Mouse (Mus musculus): Measurements from ENCODE around the gene Ptprm. TPM values are rescaled to one million over a fixed set of nuclear protein-coding genes. Genes with fewer than 3 reads are reported as not detected.

Ptprm gene
- polyA plus RNA-seq, 1 experiment from 2014 or later = 10.6 TPM

GRCm38 (mm10) chr17:67301367-67301766 lies 52.9 kb downstream of the Ptprm start:
- H3K9me3 ChIP-seq = no peaks in the 10 kb centered on the region
- no peaks in the 10 kb centered on the region for H3K36me3 ChIP-seq (replicated peaks)
- peaks cover 18% of the 10 kb centered on the region for H3K4me1 ChIP-seq
- no peak overlapping the region for H3K27ac ChIP-seq (replicated peaks)
- WGBS = 93% methylated on average over 4 of the region's 4 CpGs
- no peaks in the 10 kb centered on the region for H3K27me3 ChIP-seq (replicated peaks; ENCODE audit: low read depth, poor library complexity, severe bottlenecking)
- H3K4me3 ChIP-seq = no peak overlapping the region
- DNase-seq (ENCODE audit: low spot score) = no peak

- H3K36me3 ChIP-seq (replicated peaks) = no peaks in the 10 kb centered on the region
- peak; percentile 7 for DNase-seq (ENCODE audit: low spot score)
- 78% methylated on average over 9 of the region's 9 CpGs for WGBS
- no peak overlapping the region for H3K4me3 ChIP-seq
- no peak overlapping the region for H3K27ac ChIP-seq (replicated peaks)
- no peaks in the 10 kb centered on the region for H3K27me3 ChIP-seq (replicated peaks; ENCODE audit: low read depth, poor library complexity, severe bottlenecking)
- H3K4me1 ChIP-seq = peaks cover 11% of the 10 kb centered on the region; the same call in 1 of the 2 replicates
- no peaks in the 10 kb centered on the region for H3K9me3 ChIP-seq
Measured at GRCm38 (mm10) chr17:67298269-67298798, 55.9 kb downstream of the Ptprm start.

- no peak overlapping the region for H3K27ac ChIP-seq (replicated peaks)
- no peaks in the 10 kb centered on the region for H3K36me3 ChIP-seq (replicated peaks)
- DNase-seq (ENCODE audit: low spot score) = peak; percentile 7
- 86% methylated on average over 13 of the region's 13 CpGs for WGBS
- H3K27me3 ChIP-seq (replicated peaks; ENCODE audit: low read depth, poor library complexity, severe bottlenecking) = no peaks in the 10 kb centered on the region
- no peaks in the 10 kb centered on the region for H3K9me3 ChIP-seq
- peaks cover 10% of the 10 kb centered on the region; the same call in 1 of the 2 replicates for H3K4me1 ChIP-seq
- H3K4me3 ChIP-seq = no peak overlapping the region
Measured at GRCm38 (mm10) chr17:67296604-67297595, 57.4 kb downstream of the Ptprm start.

- H3K36me3 ChIP-seq (replicated peaks) = no peaks in the 10 kb centered on the region
- no peak overlapping the region for H3K4me3 ChIP-seq
- DNase-seq (ENCODE audit: low spot score) = peak; percentile 15
- no peak overlapping the region for H3K27ac ChIP-seq (replicated peaks)
- H3K4me1 ChIP-seq = peaks cover 24% of the 10 kb centered on the region
- H3K9me3 ChIP-seq = no peaks in the 10 kb centered on the region
- 0 out of 2 replicates have a peak, but pooled peaks cover 5% of the 10 kb centered on the region for H3K27me3 ChIP-seq (replicated peaks; ENCODE audit: low read depth, poor library complexity, severe bottlenecking)
- WGBS = 37% methylated on average over 16 of the region's 16 CpGs
Measured at GRCm38 (mm10) chr17:67290662-67291240, 63.5 kb downstream of the Ptprm start.

GRCm38 (mm10) chr17:67287501-67287900 lies 66.8 kb downstream of the Ptprm start:
- no peak for DNase-seq (ENCODE audit: low spot score)
- Histone ChIP-seq H3K27me3 (replicated peaks; ENCODE audit: low read depth, poor library complexity, severe bottlenecking) (0 out of 2 replicates have a peak, but pooled peaks cover 5% of the 10 kb centered on the region), H3K9me3 (no peaks in the 10 kb centered on the region), H3K27ac (replicated peaks) (no peak overlapping the region), H3K4me3 (no peak overlapping the region), H3K36me3 (replicated peaks) (no peaks in the 10 kb centered on the region), H3K4me1 (peaks cover 24% of the 10 kb centered on the region)
- 85% methylated on average over 3 of the region's 3 CpGs for WGBS

GRCm38 (mm10) chr17:67281640-67282170 lies 72.6 kb downstream of the Ptprm start:
- no peaks in the 10 kb centered on the region for H3K9me3 ChIP-seq
- no peaks in the 10 kb centered on the region for H3K36me3 ChIP-seq (replicated peaks)
- no peaks in the 10 kb centered on the region for H3K27me3 ChIP-seq (replicated peaks; ENCODE audit: low read depth, poor library complexity, severe bottlenecking)
- peak; percentile 27 for DNase-seq (ENCODE audit: low spot score)
- no peak overlapping the region for H3K4me3 ChIP-seq
- WGBS = 32% methylated on average over 13 of the region's 13 CpGs
- H3K4me1 ChIP-seq = peaks cover 14% of the 10 kb centered on the region
- no peak overlapping the region for H3K27ac ChIP-seq (replicated peaks)

GRCm38 (mm10) chr17:67277124-67277910 lies 76.9 kb downstream of the Ptprm start:
- H3K36me3 ChIP-seq (replicated peaks) = no peaks in the 10 kb centered on the region
- DNase-seq (ENCODE audit: low spot score) = peak; percentile 4
- no peaks in the 10 kb centered on the region for H3K9me3 ChIP-seq
- H3K27me3 ChIP-seq (replicated peaks; ENCODE audit: low read depth, poor library complexity, severe bottlenecking) = no peaks in the 10 kb centered on the region
- H3K27ac ChIP-seq (replicated peaks) = no peak overlapping the region
- H3K4me1 ChIP-seq = peaks cover 23% of the 10 kb centered on the region
- no peak overlapping the region for H3K4me3 ChIP-seq
- WGBS = 95% methylated on average over 13 of the region's 13 CpGs

- Histone ChIP-seq H3K4me1 (peaks cover 9% of the 10 kb centered on the region), H3K27ac (replicated peaks) (no peak overlapping the region), H3K4me3 (no peak overlapping the region), H3K9me3 (no peaks in the 10 kb centered on the region), H3K27me3 (replicated peaks; ENCODE audit: low read depth, poor library complexity, severe bottlenecking) (no peaks in the 10 kb centered on the region), H3K36me3 (replicated peaks) (no peaks in the 10 kb centered on the region)
- DNase-seq (ENCODE audit: low spot score) = peak; percentile 10
- 66% methylated on average over 21 of the region's 21 CpGs for WGBS
Measured at GRCm38 (mm10) chr17:67274531-67275094, 79.6 kb downstream of the Ptprm start.

GRCm38 (mm10) chr17:67272928-67273327 lies 81.3 kb downstream of the Ptprm start:
- H3K4me1 ChIP-seq = peaks cover 11% of the 10 kb centered on the region
- H3K4me3 ChIP-seq = no peak overlapping the region
- DNase-seq (ENCODE audit: low spot score) = no peak
- H3K27ac ChIP-seq (replicated peaks) = no peak overlapping the region
- H3K36me3 ChIP-seq (replicated peaks) = no peaks in the 10 kb centered on the region
- H3K9me3 ChIP-seq = no peaks in the 10 kb centered on the region
- H3K27me3 ChIP-seq (replicated peaks; ENCODE audit: low read depth, poor library complexity, severe bottlenecking) = no peaks in the 10 kb centered on the region

GRCm38 (mm10) chr17:67268475-67269080 lies 85.7 kb downstream of the Ptprm start:
- Histone ChIP-seq H3K36me3 (replicated peaks) (no peaks in the 10 kb centered on the region), H3K27ac (replicated peaks) (no peak overlapping the region), H3K4me3 (no peak overlapping the region), H3K4me1 (peaks cover 4% of the 10 kb centered on the region; the same call in 1 of the 2 replicates), H3K27me3 (replicated peaks; ENCODE audit: low read depth, poor library complexity, severe bottlenecking) (no peaks in the 10 kb centered on the region), H3K9me3 (no peaks in the 10 kb centered on the region)
- no peak for DNase-seq (ENCODE audit: low spot score)
- WGBS = 89% methylated on average over 9 of the region's 9 CpGs

- peaks cover 4% of the 10 kb centered on the region; the same call in 1 of the 2 replicates for H3K4me1 ChIP-seq
- WGBS = 94% methylated on average over 6 of the region's 6 CpGs
- H3K27ac ChIP-seq (replicated peaks) = no peak overlapping the region
- H3K36me3 ChIP-seq (replicated peaks) = no peaks in the 10 kb centered on the region
- H3K27me3 ChIP-seq (replicated peaks; ENCODE audit: low read depth, poor library complexity, severe bottlenecking) = no peaks in the 10 kb centered on the region
- no peak for DNase-seq (ENCODE audit: low spot score)
- H3K9me3 ChIP-seq = no peaks in the 10 kb centered on the region
- H3K4me3 ChIP-seq = no peak overlapping the region
Measured at GRCm38 (mm10) chr17:67266270-67266669, 88.0 kb downstream of the Ptprm start.
